Mouse (Mus musculus) thymus, adult 2 months (tissue): ENCODE measurements around the gene Tril. TPM values are rescaled to one million over a fixed set of nuclear protein-coding genes. Genes with fewer than 3 reads are reported as not detected.

Experiments
- DNase-seq: peaks from one replicate; pipeline ENCODE4 v3.0.0; 2021
- H3K27ac ChIP-seq: fragments of 200-500 bp; 2 replicates; pipeline ENCODE4 v1.5.1; 2012; ENCODE audit warnings: low read length, control low read depth; ENCODE audit not compliant: control insufficient read depth, insufficient read depth
- H3K27me3 ChIP-seq: fragments of 200-500 bp; 2 replicates; pipeline ENCODE4 v1.6.1; 2012; ENCODE audit warnings: mild to moderate bottlenecking, low read length, moderate library complexity, mixed read lengths; ENCODE audit not compliant: control insufficient read depth, insufficient read depth
- H3K36me3 ChIP-seq: fragments of 200-500 bp; 2 replicates; pipeline ENCODE4 v1.6.1; 2012; ENCODE audit warnings: mild to moderate bottlenecking, low read length, moderate library complexity; ENCODE audit not compliant: control insufficient read depth, insufficient read depth
- H3K4me1 ChIP-seq: fragments of 200-500 bp; replicated peaks from 2 replicates; pipeline ENCODE4 v1.6.1; 2012; ENCODE audit warnings: low read length; ENCODE audit not compliant: control insufficient read depth, insufficient read depth
- H3K4me3 ChIP-seq: fragments of 200-500 bp; 2 replicates; pipeline ENCODE4 v1.5.1; 2012; ENCODE audit warnings: mild to moderate bottlenecking, low read length, control low read depth, moderate library complexity; ENCODE audit not compliant: control insufficient read depth, insufficient read depth
- CTCF ChIP-seq: fragments of 200-500 bp; IDR thresholded peaks from 2 replicates; pipeline ENCODE4 v1.5.1; 2012; ENCODE audit warnings: mild to moderate bottlenecking, control low read depth, low read length, moderate library complexity, borderline replicate concordance; ENCODE audit not compliant: control insufficient read depth, poor library complexity, insufficient read depth; ENCODE audit errors: extremely low read depth
- POLR2A ChIP-seq: fragments of 200-500 bp; IDR thresholded peaks from 2 replicates; pipeline ENCODE4 v1.6.1; 2012; ENCODE audit warnings: mild to moderate bottlenecking, low read length, control low read depth, moderate library complexity; ENCODE audit not compliant: control insufficient read depth, poor library complexity, insufficient read depth; ENCODE audit errors: extremely low read depth
- WGBS: fragments of 180-500 bp; shearing (Covaris S2); methylation state at CpG from one replicate; pipeline ENCODE4 v1.1.7; 2018; 5-methylcytosine and 5-hydroxymethylcytosine counted together
- polyA plus RNA-seq: library from polyadenylated mRNA; depleted of rRNA; stranded (reverse); fragments of >200 nt; gene quantifications from 2 replicates; pipeline ENCODE4 v1.2.3, GENCODE M21; 2012

Gene Tril
- polyA plus RNA-seq, 1 experiment = 2.3 TPM

DNA sequence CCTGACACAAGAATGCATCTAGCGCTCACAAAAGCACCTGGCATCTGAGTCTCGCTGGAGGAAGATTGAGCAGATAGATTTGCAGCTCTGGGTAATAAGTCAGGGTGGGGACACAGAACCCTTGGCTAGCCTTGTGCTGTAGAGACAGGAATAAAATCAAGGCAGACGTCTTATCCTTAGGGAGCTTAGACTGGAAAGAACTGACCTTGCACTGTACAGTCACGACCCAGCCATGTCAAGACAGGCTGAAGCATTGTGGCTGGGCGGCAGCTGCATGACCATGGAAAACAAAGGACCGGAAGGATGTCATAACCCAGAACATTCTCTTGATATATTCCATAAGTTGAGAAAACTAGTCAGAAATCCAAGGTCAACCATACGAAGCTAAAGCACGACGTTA is 11.8 kb downstream of the Tril start:
- H3K27ac ChIP-seq = no peak overlapping the region
- H3K27me3 ChIP-seq = no peaks in the 10 kb centered on the region
- 90% methylated on average over 9 of the region's 9 CpGs for WGBS
- H3K4me3 ChIP-seq = no peak overlapping the region
- no peak for DNase-seq
- TF ChIP-seq CTCF (no peak), POLR2A (no peak)
- H3K36me3 ChIP-seq = no peaks in the 10 kb centered on the region
- H3K4me1 ChIP-seq = no peaks in the 10 kb centered on the region

DNA sequence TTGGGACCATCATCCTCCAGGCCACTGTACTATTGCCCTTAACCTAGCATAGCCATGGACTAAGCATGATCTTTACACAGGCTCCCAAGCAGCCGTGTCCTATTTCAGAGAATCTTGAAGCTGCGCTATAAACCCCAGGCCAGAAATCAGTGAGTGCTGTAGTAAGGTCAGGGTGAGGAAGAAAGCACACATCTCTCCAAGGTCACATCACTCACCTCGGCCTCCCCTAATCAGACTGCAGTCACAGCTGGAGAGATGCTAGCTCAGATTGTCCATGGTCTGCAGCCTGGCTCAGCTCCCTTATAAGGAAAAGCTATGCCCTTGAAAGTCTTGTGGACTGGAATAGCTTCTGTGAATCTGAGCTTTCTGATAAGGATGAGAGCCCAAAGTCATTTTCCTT is 13.4 kb downstream of the Tril start:
- no peaks in the 10 kb centered on the region for H3K36me3 ChIP-seq
- no peaks in the 10 kb centered on the region for H3K4me1 ChIP-seq
- TF ChIP-seq CTCF (no peak), POLR2A (no peak)
- no peaks in the 10 kb centered on the region for H3K27me3 ChIP-seq
- no peak overlapping the region for H3K4me3 ChIP-seq
- H3K27ac ChIP-seq = no peak overlapping the region
- WGBS = 81% methylated on average over 3 of the region's 3 CpGs
- DNase-seq = no peak

DNA sequence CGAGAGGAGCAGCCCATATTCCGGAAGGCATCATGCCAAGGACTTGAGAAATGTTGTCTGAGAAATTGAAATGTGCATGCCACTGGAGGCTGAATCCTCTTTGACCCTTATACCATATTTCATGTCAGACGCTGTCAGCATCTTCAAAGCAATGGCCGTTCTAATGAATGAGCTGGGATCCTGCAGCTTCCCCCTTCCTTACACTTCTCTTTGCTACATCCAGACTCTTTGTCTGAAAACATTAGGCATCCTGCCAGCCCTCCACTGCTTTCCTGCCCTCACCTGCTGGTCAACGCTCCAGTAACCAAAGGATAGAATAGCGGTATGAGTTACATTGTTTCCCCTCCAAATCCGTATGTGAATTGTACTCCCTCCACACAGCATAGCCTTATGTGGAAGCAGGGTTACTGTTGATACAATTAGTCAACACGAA is 14.0 kb downstream of the Tril start:
- H3K4me3 ChIP-seq = no peak overlapping the region
- no peaks in the 10 kb centered on the region for H3K36me3 ChIP-seq
- no peak for TF ChIP-seq CTCF
- TF ChIP-seq POLR2A = no peak
- no peak for DNase-seq
- H3K4me1 ChIP-seq = no peaks in the 10 kb centered on the region
- no peak overlapping the region for H3K27ac ChIP-seq
- H3K27me3 ChIP-seq = no peaks in the 10 kb centered on the region
- 80% methylated on average over 8 of the region's 8 CpGs for WGBS

DNA sequence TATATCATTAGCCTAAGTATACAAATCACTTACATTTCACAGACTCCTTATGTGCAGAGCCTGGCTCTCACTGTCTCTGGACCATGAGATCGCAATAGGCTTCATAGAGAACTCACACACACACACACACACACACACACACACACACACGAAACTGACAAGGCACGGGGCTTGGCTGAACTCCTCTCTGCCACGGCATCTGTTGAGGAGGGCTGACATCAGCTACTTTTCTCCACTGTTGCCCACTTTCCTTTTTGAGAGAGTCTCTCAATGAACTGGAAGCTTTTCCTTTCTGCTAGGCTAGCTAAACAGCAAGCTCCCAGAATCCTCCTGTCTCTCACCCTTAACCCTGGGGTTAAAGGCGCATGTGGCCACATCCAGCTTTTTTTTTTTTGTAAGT is 14.6 kb downstream of the Tril start:
- 86% methylated on average over 5 of the region's 5 CpGs for WGBS
- Histone ChIP-seq H3K4me3 (no peak overlapping the region), H3K4me1 (no peaks in the 10 kb centered on the region), H3K36me3 (no peaks in the 10 kb centered on the region), H3K27ac (no peak overlapping the region), H3K27me3 (no peaks in the 10 kb centered on the region)
- TF ChIP-seq POLR2A = no peak
- no peak for TF ChIP-seq CTCF
- no peak for DNase-seq

DNA sequence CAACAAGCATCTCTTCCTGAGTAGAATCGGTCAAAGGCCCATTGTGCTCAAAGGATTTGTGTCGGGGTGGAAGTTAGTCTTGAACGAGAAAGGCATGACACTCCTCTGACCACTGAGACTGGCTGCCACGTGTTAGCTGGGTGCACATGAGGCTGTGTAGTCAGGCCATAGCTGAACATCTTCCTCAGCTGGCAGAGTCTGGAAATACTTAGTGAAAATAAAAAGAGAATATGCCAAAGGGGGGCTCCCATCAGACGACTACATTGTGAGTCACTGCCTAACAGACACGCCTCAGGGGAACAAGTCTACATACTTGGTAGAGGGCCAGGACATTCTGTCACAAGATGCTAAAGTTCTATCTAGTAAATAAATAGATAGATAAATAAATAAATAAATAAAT is 16.5 kb downstream of the Tril start:
- WGBS = 87% methylated on average over 6 of the region's 6 CpGs
- Histone ChIP-seq H3K27me3 (no peaks in the 10 kb centered on the region), H3K27ac (no peak overlapping the region), H3K4me1 (no peaks in the 10 kb centered on the region), H3K4me3 (no peak overlapping the region), H3K36me3 (no peaks in the 10 kb centered on the region)
- no peak for DNase-seq
- no peak for TF ChIP-seq POLR2A
- no peak for TF ChIP-seq CTCF

DNA sequence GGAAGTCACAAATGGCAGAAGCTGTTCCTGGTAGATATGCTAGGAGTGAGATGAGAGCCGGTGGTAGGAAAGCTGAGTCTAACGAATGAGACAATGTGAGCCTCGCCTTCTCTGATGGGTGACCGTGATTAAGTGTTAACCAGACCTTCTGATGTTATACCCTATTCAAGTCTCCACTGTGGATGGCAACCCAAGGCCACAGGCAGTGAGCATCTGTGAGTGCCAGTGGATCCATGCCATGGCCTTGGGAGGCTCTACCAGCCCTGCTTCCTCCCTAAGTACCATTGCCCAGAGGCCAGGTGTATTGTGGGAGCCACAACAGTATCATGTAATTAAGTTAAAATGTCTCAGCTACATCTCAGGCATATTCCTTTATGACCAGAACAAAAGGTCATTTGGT is 17.1 kb downstream of the Tril start:
- H3K27me3 ChIP-seq = no peaks in the 10 kb centered on the region
- no peaks in the 10 kb centered on the region for H3K4me1 ChIP-seq
- DNase-seq = no peak
- H3K36me3 ChIP-seq = no peaks in the 10 kb centered on the region
- 98% methylated on average over 4 of the region's 4 CpGs for WGBS
- H3K4me3 ChIP-seq = no peak overlapping the region
- no peak overlapping the region for H3K27ac ChIP-seq
- TF ChIP-seq CTCF (no peak), POLR2A (no peak)

DNA sequence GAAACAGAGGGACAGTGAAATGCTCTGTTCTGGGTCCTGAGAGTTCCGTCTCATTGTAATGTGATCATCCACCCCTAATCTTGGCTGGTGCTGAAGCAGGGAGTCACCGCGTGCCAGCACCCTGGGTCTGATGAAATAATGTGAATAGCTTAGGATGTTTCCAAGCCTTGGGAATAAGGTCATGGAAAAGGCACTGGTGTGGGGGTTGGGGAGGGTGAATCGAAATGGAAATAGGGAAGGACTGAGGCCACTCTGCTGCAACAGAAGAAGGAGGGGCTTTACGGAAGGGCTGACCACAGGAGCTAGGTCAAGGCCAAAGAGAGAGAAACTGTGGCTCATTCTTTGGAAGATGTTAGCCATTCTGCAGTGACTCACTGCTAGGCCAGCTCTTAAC is 18.7 kb downstream of the Tril start:
- TF ChIP-seq CTCF (no peak), POLR2A (no peak)
- DNase-seq = no peak
- H3K27me3 ChIP-seq = no peaks in the 10 kb centered on the region
- WGBS = 82% methylated on average over 5 of the region's 5 CpGs
- H3K4me3 ChIP-seq = no peak overlapping the region
- H3K36me3 ChIP-seq = no peaks in the 10 kb centered on the region
- H3K27ac ChIP-seq = no peak overlapping the region
- no peaks in the 10 kb centered on the region for H3K4me1 ChIP-seq
